Mouse (Mus musculus) hindbrain, postnatal 0 days (tissue): ENCODE data around the gene Cnih1. TPM values are rescaled to one million over a fixed set of nuclear protein-coding genes. Genes with fewer than 3 reads are reported as not detected.
A peak's percentile ranks its signal among the peaks of the same experiment; 100 is the strongest.

Experiments used
- ATAC-seq: fragments of 200-750 bp; cut with Nextera tagmentation; 2 replicates; pipeline ENCODE4 v1.8.0; 2017; ENCODE audit warnings: mild to moderate bottlenecking, moderate TSS enrichment, moderate library complexity
- DNase-seq: peaks from one replicate; pipeline ENCODE4 v3.0.0-alpha.2; 2015; ENCODE audit warnings: low spot score
- H3K27ac ChIP-seq: fragments of 300-500 bp; sonication (generic); 2 replicates; pipeline ENCODE4 v1.5.1; 2014; ENCODE audit warnings: mild to moderate bottlenecking
- H3K27me3 ChIP-seq: fragments of 300-500 bp; sonication (generic); 2 replicates; pipeline ENCODE4 v1.6.1; 2014; ENCODE audit warnings: low read length, mixed read lengths; ENCODE audit not compliant: insufficient read depth
- H3K36me3 ChIP-seq: fragments of 300-500 bp; sonication (generic); 2 replicates; pipeline ENCODE4 v1.6.1; 2014; ENCODE audit warnings: low read length, mixed read lengths; ENCODE audit not compliant: insufficient read depth
- H3K4me1 ChIP-seq: fragments of 300-500 bp; sonication (generic); 2 replicates; pipeline ENCODE4 v1.6.1; 2014; ENCODE audit warnings: antibody characterized with exemption, low read length, mixed read lengths; ENCODE audit not compliant: insufficient read depth
- H3K4me2 ChIP-seq: fragments of 300-500 bp; sonication (generic); 2 replicates; pipeline ENCODE4 v1.6.1; 2014; ENCODE audit warnings: low read depth, mild to moderate bottlenecking, low read length, moderate library complexity, mixed read lengths
- H3K4me3 ChIP-seq: fragments of 300-500 bp; sonication (generic); 2 replicates; pipeline ENCODE4 v1.5.1; 2014; ENCODE audit warnings: low read length
- H3K9ac ChIP-seq: fragments of 300-500 bp; sonication (generic); replicated peaks from 2 replicates; pipeline ENCODE4 v1.6.1; 2014; ENCODE audit warnings: mild to moderate bottlenecking, low read length, moderate library complexity, mixed read lengths
- H3K9me3 ChIP-seq: fragments of 300-500 bp; sonication (generic); 2 replicates; pipeline ENCODE4 v1.6.1; 2016; ENCODE audit warnings: low read length, mixed read lengths
- CTCF ChIP-seq: IDR thresholded peaks from 2 replicates; pipeline ENCODE4 v1.5.1; 2016; ENCODE audit warnings: antibody characterized with exemption, control low read depth, low read depth
- WGBS: fragments of 180-500 bp; shearing (Covaris S2); extraction: QIAGEN DNeasy Blood & Tissue Kit; methylation state at CpG from one replicate; pipeline ENCODE4 v1.1.7; 2014; 5-methylcytosine and 5-hydroxymethylcytosine counted together
- polyA plus RNA-seq: library from polyadenylated mRNA; unstranded; fragments of >200 nt; fragmentation: Nextera tagmentation; extraction: Ambion mirVana; gene quantifications from 2 replicates; pipeline ENCODE4 v1.2.1, GENCODE M21; 2015
- total RNA-seq: library from RNA; depleted of rRNA; stranded (reverse); fragments of >200 nt; gene quantifications from 2 replicates; pipeline ENCODE4 v1.2.3, GENCODE M21; 2014; rRNA removed

Cnih1 gene
- 114 and 123 TPM in 2 replicates for total RNA-seq
- polyA plus RNA-seq, result 208 and 214 TPM in 2 replicates

DNA sequence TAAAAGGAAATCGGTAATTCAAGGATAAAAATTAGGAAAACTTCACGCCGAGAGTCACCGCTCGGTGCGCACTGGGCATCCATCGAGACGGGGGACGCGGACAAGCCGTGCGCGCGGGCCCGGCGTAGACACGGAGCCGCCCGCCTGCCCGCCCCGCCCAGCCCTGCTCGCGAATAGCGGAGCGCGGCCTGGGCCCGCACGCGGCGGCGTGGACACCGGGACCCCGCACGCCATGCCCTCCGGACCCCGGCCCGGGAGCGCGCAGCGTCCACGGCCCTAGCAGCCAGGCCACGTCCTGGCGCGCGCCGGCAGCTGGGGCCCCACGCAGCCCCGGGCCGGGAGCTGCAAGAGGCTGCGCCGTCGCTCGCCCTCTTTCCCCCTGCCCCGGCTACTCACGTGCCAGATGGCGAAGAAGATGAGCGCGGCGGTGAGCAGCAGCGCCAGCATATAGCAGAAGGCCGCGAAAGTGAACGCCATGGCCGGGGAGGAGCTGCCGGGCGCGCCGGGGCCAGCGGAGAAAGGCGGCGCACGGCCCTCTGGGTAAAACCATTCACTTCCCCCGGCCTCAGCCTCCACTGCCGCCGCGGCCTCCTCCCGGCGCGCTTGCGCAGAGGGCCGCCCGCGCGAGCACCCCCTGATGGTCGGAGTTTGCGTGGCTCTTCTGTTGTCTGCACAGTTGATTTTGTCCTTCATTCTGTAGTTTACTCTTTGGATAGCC is at the start of gene Cnih1:
TSS of gene Cnih1 (minus strand) at position 625 of the 718 bp plus-strand sequence.
- ATAC-seq (peak; percentile 97), DNase-seq (peak; percentile 95)
- Histone ChIP-seq H3K36me3 (no peaks in the 10 kb centered on the region), H3K9ac (peak within 1 kb of the TSS; percentile 94), H3K27me3 (no peaks in the 10 kb centered on the region), H3K4me2 (peak within 1 kb of the TSS; percentile 75), H3K4me1 (peaks cover 7% of the 10 kb centered on the region), H3K27ac (peak within 1 kb of the TSS; percentile 99), H3K4me3 (peak within 1 kb of the TSS; percentile 92), H3K9me3 (no peaks in the 10 kb centered on the region)
- TF ChIP-seq CTCF, result peak; percentile 63
- 1% methylated on average over 68 of the region's 86 CpGs for WGBS

DNA sequence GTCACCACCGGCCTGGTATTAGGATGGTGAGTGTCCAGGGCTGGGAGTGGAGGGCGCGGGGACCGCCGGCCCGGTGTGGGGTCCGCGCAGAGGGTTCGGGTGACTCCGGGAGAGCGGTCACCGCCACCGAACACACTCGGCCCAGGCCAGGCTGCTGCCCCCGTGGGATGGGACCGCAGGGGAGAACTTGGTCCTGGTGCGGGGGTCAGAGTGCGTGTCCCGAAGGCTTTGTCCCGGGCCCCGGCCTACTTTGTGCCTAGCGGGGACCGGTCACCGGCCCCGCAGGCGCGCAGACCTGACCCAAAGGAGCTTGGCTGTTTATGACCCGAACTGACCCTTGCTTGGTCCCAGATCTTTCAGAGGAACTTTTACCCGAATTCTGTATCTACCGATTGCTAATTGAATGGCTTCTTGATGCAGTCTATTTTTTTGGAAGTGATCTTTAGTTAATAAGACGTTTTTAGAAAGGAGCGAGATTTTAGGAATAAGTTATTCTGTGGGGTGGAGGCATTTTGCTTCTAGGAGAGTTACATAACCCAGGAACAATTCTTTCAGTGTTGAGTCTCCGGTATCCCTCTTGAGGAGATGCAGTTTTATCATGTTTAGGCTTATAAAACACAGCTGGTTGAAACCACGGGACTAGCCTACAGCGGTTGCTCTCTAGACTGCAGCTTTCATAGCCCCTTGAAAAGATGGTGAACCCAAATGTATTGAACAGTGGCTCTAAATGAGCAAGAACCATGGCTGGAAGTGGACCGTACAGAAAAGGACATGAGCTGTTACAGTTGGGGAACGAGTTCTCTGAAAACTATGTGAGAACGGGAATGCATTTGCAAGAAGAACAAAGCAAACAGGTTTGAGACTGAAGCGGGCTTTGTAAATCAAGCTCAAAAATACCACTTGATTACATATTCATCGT is 44.4 kb upstream of the Cnih1 start:
- H3K27me3 ChIP-seq, result no peaks in the 10 kb centered on the region
- H3K9me3 ChIP-seq, result no peaks in the 10 kb centered on the region
- 8% methylated on average over 38 of the region's 40 CpGs for WGBS
- no peak for ATAC-seq
- H3K36me3 ChIP-seq, result no peaks in the 10 kb centered on the region
- no peak for TF ChIP-seq CTCF
- peak; percentile 13 for DNase-seq
- peak overlapping the region; percentile 93 for H3K4me2 ChIP-seq
- peak overlapping the region; percentile 81 for H3K4me3 ChIP-seq
- H3K4me1 ChIP-seq, result no peaks in the 10 kb centered on the region
- peak overlapping the region; percentile 74 for H3K9ac ChIP-seq
- peak overlapping the region; percentile 32; the same call in 1 of the 2 replicates for H3K27ac ChIP-seq

DNA sequence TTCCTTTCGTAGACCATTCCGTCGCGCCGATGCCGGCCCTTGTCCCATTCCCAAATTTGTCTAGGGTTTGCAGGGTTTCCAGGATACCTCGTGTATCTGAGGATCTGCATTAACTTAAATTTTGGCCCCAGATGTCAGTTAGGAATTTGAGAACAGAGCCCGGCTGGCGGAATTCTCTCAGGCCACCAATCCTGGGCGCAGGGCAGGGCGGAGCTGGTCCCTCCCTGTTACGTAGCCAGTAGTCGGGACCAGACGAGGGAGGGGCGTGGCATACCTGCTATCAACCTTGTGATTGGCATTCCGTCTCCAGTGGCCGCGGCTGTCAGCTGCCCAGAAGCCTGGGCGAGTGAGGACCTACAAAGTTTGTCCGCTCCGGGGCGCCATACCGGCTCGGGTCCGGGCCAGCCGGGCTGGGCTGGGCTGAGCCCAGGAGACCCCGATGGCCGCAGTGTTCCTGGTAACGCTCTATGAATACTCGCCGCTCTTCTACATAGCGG is 43.7 kb upstream of the Cnih1 start, which contains the start of gene Cgrrf1:
TSS of gene Cgrrf1 (plus strand) at position 289 of the 497 bp plus-strand sequence.
- Histone ChIP-seq H3K27ac (peak within 1 kb of the TSS; percentile 32; the same call in 1 of the 2 replicates), H3K4me1 (no peaks in the 10 kb centered on the region), H3K9me3 (no peaks in the 10 kb centered on the region), H3K36me3 (no peaks in the 10 kb centered on the region), H3K4me3 (peak within 1 kb of the TSS; percentile 81), H3K27me3 (no peaks in the 10 kb centered on the region), H3K9ac (peak within 1 kb of the TSS; percentile 74), H3K4me2 (peak within 1 kb of the TSS; percentile 93)
- peak; percentile 93 for DNase-seq
- peak; percentile 99 for ATAC-seq
- peak; percentile 61 for TF ChIP-seq CTCF
- WGBS, result under 1% methylated on average over 32 of the region's 32 CpGs

DNA sequence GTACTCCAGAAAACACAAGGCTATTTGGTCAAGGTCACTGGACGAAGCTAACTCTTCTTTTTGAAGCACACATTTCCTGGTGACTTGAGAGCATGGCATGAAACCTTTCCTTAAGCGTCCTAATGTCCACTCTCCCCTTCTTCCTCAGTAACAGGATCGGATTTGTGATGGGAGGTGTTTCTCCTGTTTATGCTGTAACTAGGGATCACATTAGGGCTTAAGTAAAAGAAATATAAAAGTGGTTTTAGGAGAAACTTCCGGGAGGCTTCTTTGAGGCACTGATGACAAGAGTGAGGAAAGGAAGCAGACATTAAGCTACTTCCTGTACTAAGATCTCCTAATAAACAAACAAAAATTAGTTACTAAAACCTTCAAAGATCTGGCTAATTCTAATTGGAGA is 43.1 kb upstream of the Cnih1 start:
- Histone ChIP-seq H3K4me2 (peak overlapping the region; percentile 93), H3K4me3 (peak overlapping the region; percentile 81), H3K9me3 (no peaks in the 10 kb centered on the region), H3K4me1 (no peaks in the 10 kb centered on the region), H3K27ac (no peak overlapping the region), H3K9ac (peak overlapping the region; percentile 74), H3K36me3 (no peaks in the 10 kb centered on the region), H3K27me3 (no peaks in the 10 kb centered on the region)
- no peak for DNase-seq
- no peak for TF ChIP-seq CTCF
- no peak for ATAC-seq
- 6% methylated on average over 4 of the region's 4 CpGs for WGBS

DNA sequence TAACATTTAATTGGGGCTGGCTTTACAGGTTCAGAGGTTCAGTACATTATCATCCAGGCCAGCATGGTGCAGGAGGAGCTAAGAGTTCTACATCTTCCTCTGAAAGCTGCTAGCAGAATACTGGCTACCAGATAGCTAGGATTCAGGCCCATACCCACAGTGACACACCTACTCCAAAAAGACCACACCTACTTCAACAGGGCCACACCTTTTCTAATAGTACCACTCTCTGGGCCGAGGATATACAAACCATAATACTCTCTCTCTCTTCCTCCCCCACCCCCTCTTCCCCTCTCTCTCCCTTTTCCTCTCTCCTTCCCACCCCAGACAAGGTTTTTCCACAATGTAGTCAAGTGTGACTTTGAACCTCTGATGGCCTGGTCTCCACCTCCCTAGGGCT is 39.2 kb upstream of the Cnih1 start:
- Histone ChIP-seq H3K9ac (no peak overlapping the region), H3K27me3 (no peaks in the 10 kb centered on the region), H3K9me3 (no peaks in the 10 kb centered on the region), H3K27ac (no peak overlapping the region), H3K4me2 (no peak overlapping the region), H3K4me3 (no peak overlapping the region), H3K36me3 (no peaks in the 10 kb centered on the region), H3K4me1 (no peaks in the 10 kb centered on the region)
- ATAC-seq, result no peak
- no peak for TF ChIP-seq CTCF
- DNase-seq, result no peak
- WGBS, result 85% methylated on average over 1 of the region's 1 CpGs

DNA sequence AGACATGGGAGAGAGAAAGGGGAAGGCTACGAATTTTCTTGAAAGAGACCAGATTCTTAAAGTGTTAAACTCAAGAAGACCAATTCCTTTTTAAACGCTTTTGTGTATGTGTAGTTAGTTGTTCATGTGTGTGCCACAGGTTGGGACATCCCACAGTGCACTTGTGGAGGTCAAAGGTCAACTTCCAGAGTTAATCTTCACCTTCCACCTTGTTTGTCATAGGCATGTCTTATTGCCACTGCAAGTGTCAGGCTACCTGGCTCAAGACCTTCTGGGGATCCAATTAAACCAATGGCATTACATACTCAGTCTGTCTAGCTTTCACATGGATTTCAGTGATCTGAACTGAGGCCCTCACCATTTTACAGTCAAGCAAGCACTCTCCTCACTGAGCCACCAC is 35.8 kb upstream of the Cnih1 start:
- Histone ChIP-seq H3K9me3 (no peaks in the 10 kb centered on the region), H3K4me2 (no peak overlapping the region), H3K4me3 (no peak overlapping the region), H3K27me3 (no peaks in the 10 kb centered on the region), H3K9ac (no peak overlapping the region), H3K36me3 (no peaks in the 10 kb centered on the region), H3K4me1 (peaks cover 14% of the 10 kb centered on the region; the same call in 1 of the 2 replicates), H3K27ac (no peak overlapping the region)
- WGBS, result 83% methylated on average over 2 of the region's 2 CpGs
- ATAC-seq (no peak), DNase-seq (no peak)
- no peak for TF ChIP-seq CTCF
